Comparison of ENCODE assay signal across 9 mouse cellular contexts in genomic region chr2:26500599-26501370, GRCm38 (mm10). TPM values are rescaled to one million over a fixed set of nuclear protein-coding genes. Genes with fewer than 3 reads are reported as not detected.
A peak's percentile ranks its signal among the peaks of the same experiment; 100 is the strongest.
DNase-seq lines count a peak whose midpoint lies in the region; ATAC-seq lines count a peak whose summit lies in the region.
"Had no signal": no experiment of that assay in that cellular context is flagged by ENCODE, and none has a peak within 500 bp of the region (broad histone marks: within the 10 kb centered on the region; RNA-seq: fewer than 3 reads in every experiment).

No protein-coding gene starts in this region.

- peaks cover 8% of the 10 kb centered on the region for H3K27me3 ChIP-seq in hindbrain, embryonic 10.5 days (ENCODE audit: insufficient read depth, poor library complexity, severe bottlenecking)
- peaks cover 18% of the 10 kb centered on the region for H3K27me3 ChIP-seq in midbrain, embryonic 10.5 days (ENCODE audit: low read depth, poor library complexity, severe bottlenecking)
- H3K27me3 ChIP-seq in stomach, embryonic 15.5 days (replicated peaks), result no peaks in the 10 kb centered on the region

- H3K9me3 ChIP-seq in hindbrain, embryonic 10.5 days, result no peaks in the 10 kb centered on the region
- no peaks in the 10 kb centered on the region for H3K9me3 ChIP-seq in midbrain, embryonic 10.5 days (replicated peaks)
- H3K9me3 ChIP-seq in stomach, embryonic 15.5 days, result no peaks in the 10 kb centered on the region

- H3K4me2 ChIP-seq in stomach, embryonic 15.5 days, result peak overlapping the region; percentile 73

- 17% methylated on average over 14 of the region's 14 CpGs for WGBS in hindbrain, embryonic 10.5 days
- 11% methylated on average over 14 of the region's 14 CpGs for WGBS in midbrain, embryonic 10.5 days
- WGBS in stomach, embryonic 15.5 days, result 36% methylated on average over 14 of the region's 14 CpGs

- no peak overlapping the region for H3K9ac ChIP-seq in stomach, embryonic 15.5 days

- peaks cover 96% of the 10 kb centered on the region for H3K4me1 ChIP-seq in hindbrain, embryonic 10.5 days (replicated peaks)
- peaks cover 97% of the 10 kb centered on the region for H3K4me1 ChIP-seq in midbrain, embryonic 10.5 days
- H3K4me1 ChIP-seq in stomach, embryonic 15.5 days, result peaks cover 73% of the 10 kb centered on the region

- DNase-seq in gastrocnemius, postnatal 10 days, result peak; percentile 5
- DNase-seq in gastrocnemius, adult 18-20 months (ENCODE audit: low spot score), result no peak
- DNase-seq in WW6 (ENCODE audit: low read depth, low spot score), result peak; percentile 56
- DNase-seq in hindbrain, embryonic 10.5 days (ENCODE audit: low spot score), result peak; percentile 88
- peak; percentile 78 to 86 for DNase-seq in layer of hippocampus, adult 8-10 months (ENCODE audit: low spot score in 2 of 2)
- DNase-seq in midbrain, embryonic 10.5 days (ENCODE audit: low spot score), result peak; percentile 92
- DNase-seq in thymus, postnatal 0 days (ENCODE audit: low spot score), result no peak

- peaks cover 54% of the 10 kb centered on the region for H3K36me3 ChIP-seq in hindbrain, embryonic 10.5 days
- peaks cover 50% of the 10 kb centered on the region for H3K36me3 ChIP-seq in midbrain, embryonic 10.5 days
- H3K36me3 ChIP-seq in stomach, embryonic 15.5 days, result no peaks in the 10 kb centered on the region

- H3K27ac ChIP-seq in hindbrain, embryonic 10.5 days, result peak overlapping the region; percentile 96
- peak overlapping the region; percentile 96 for H3K27ac ChIP-seq in midbrain, embryonic 10.5 days (replicated peaks)
- H3K27ac ChIP-seq in stomach, embryonic 15.5 days, result peak overlapping the region; percentile 66

- peak; percentile 32; the same call in 1 of the 2 replicates for ATAC-seq in stomach, embryonic 15.5 days (ENCODE audit: insufficient read depth, low FRiP score, low read depth)

- peak overlapping the region; percentile 94 for H3K4me3 ChIP-seq in hindbrain, embryonic 10.5 days
- H3K4me3 ChIP-seq in midbrain, embryonic 10.5 days, result peak overlapping the region; percentile 98
- peak overlapping the region; percentile 80 for H3K4me3 ChIP-seq in stomach, embryonic 15.5 days (replicated peaks)

RNA-seq across cellular contexts. Expression of gene Notch1, which starts 15.7 kb away (rescaled TPM):
- 10 to 100 TPM; 22.5 to 33.5 TPM for total RNA-seq in gastrocnemius, postnatal 10 days (2021)
- total RNA-seq in gastrocnemius, adult 18-20 months (2021), result 10 to 100 TPM in 1 of 2 experiments, 1 to 10 TPM in 1; 6.1 to 10.0 TPM
- polyA plus RNA-seq in hindbrain, embryonic 10.5 days (2016; fragmentation: Nextera tagmentation; extraction: Ambion mirVana), result 39.1 and 46.4 TPM in 2 replicates
- 10 to 100 TPM; 31.0 to 36.2 (median 34.2) TPM for total RNA-seq in layer of hippocampus, adult 8-10 months (2022)
- polyA plus RNA-seq in midbrain, embryonic 10.5 days (2016; fragmentation: Nextera tagmentation; extraction: Ambion mirVana), result 30.1 and 38.3 TPM in 2 replicates
- 16.1 and 17.9 TPM in 2 replicates for polyA plus RNA-seq in stomach, embryonic 15.5 days (2015; fragmentation: Nextera tagmentation; extraction: Ambion mirVana)
- polyA plus RNA-seq in thymus, postnatal 0 days (2015; fragmentation: Nextera tagmentation; extraction: Ambion mirVana), result 44.3 and 54.9 TPM in 2 replicates
- total RNA-seq: MEL had no signal

RNA-seq across cellular contexts. Expression of gene Sec16a, which starts 55.8 kb away (rescaled TPM):
- total RNA-seq in gastrocnemius, postnatal 10 days (2021), result 10 to 100 TPM; 26.3 to 36.5 TPM
- 10 to 100 TPM; 23.5 to 24.8 TPM for total RNA-seq in gastrocnemius, adult 18-20 months (2021)
- polyA plus RNA-seq in hindbrain, embryonic 10.5 days (2016; fragmentation: Nextera tagmentation; extraction: Ambion mirVana), result 25.2 and 28.9 TPM in 2 replicates
- total RNA-seq in layer of hippocampus, adult 8-10 months (2022), result 10 to 100 TPM; 48.2 to 56.5 (median 54.5) TPM
- 21.4 and 28.7 TPM in 2 replicates for polyA plus RNA-seq in midbrain, embryonic 10.5 days (2016; fragmentation: Nextera tagmentation; extraction: Ambion mirVana)
- polyA plus RNA-seq in stomach, embryonic 15.5 days (2015; fragmentation: Nextera tagmentation; extraction: Ambion mirVana), result 22.3 and 24.0 TPM in 2 replicates
- 12.4 and 12.9 TPM in 2 replicates for polyA plus RNA-seq in thymus, postnatal 0 days (2015; fragmentation: Nextera tagmentation; extraction: Ambion mirVana)

Comparison
In these comparisons a context has a peak if more than half of its experiments do, and no peak if none do; other contexts are left out.
1. DNase-seq: peak in gastrocnemius, postnatal 10 days (single experiment), WW6 (single experiment), hindbrain, embryonic 10.5 days (single experiment), layer of hippocampus, adult 8-10 months (2 of 2) and midbrain, embryonic 10.5 days (single experiment); none in gastrocnemius, adult 18-20 months (single experiment) and thymus, postnatal 0 days (single experiment).
2. Peak in every context shown above with its lines, with median percentiles within 50 percentile points of each other: H3K27ac ChIP-seq and H3K4me3 ChIP-seq.